Mouse (Mus musculus): Measurements from ENCODE around the gene Snx25. TPM values are rescaled to one million over a fixed set of nuclear protein-coding genes. Genes with fewer than 3 reads are reported as not detected.

The Snx25 gene
- polyA plus RNA-seq, 1 experiment = 10.8 TPM

GRCm38 (mm10) chr8:46036217-46036616 is 115.7 kb downstream of the Snx25 start:
- Histone ChIP-seq H3K27ac (ENCODE audit: insufficient read depth, low read depth, low read length) (no peak overlapping the region), H3K4me1 (ENCODE audit: control insufficient read depth, insufficient read depth, low read length) (no peaks in the 10 kb centered on the region), H3K4me3 (ENCODE audit: insufficient read depth, low read length) (no peak overlapping the region)
- TF ChIP-seq CTCF (IDR thresholded peaks at IDR 0.05; ENCODE audit: low read depth, low read length) (no peak), POLR2A (IDR thresholded peaks at IDR 0.05; ENCODE audit: borderline replicate concordance, low read depth, low read length) (no peak)

- H3K4me3 ChIP-seq (ENCODE audit: insufficient read depth, low read length) = no peak overlapping the region
- H3K27ac ChIP-seq (ENCODE audit: insufficient read depth, low read depth, low read length) = no peak overlapping the region
- H3K4me1 ChIP-seq (ENCODE audit: control insufficient read depth, insufficient read depth, low read length) = no peaks in the 10 kb centered on the region; the same call in 1 of the 2 replicates
- no peak for TF ChIP-seq POLR2A (IDR thresholded peaks at IDR 0.05; ENCODE audit: borderline replicate concordance, low read depth, low read length)
- TF ChIP-seq CTCF (IDR thresholded peaks at IDR 0.05; ENCODE audit: low read depth, low read length) = no peak
These were observed 127.6 kb downstream of the Snx25 start for GRCm38 (mm10) chr8:46024392-46024791.

- Histone ChIP-seq H3K4me1 (ENCODE audit: control insufficient read depth, insufficient read depth, low read length) (no peaks in the 10 kb centered on the region; the same call in 1 of the 2 replicates), H3K27ac (ENCODE audit: insufficient read depth, low read depth, low read length) (no peak overlapping the region), H3K4me3 (ENCODE audit: insufficient read depth, low read length) (no peak overlapping the region)
- TF ChIP-seq CTCF (IDR thresholded peaks at IDR 0.05; ENCODE audit: low read depth, low read length) (no peak), POLR2A (IDR thresholded peaks at IDR 0.05; ENCODE audit: borderline replicate concordance, low read depth, low read length) (no peak)
These were observed 129.2 kb downstream of the Snx25 start for GRCm38 (mm10) chr8:46022758-46023157.

DNA sequence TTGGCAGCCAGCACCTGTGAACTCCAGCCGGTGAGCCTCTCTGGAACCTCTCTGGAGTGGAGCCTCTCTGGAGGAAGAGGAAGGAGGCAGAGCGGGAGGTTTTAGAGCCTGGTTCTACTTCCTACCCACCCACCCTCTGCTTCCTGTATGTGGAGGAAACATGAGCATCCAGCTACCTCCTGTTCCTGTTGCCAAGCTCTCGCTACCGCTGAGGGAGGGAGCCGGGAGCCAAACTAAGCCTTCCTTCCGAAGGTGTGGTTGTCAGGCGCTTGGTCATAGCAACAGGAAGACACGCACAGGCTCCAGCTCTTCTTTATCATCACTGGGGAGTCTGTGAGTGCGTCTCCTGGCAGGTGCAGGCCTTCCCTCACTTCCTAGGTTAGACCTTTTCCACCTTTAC is 129.8 kb downstream of the Snx25 start:
- Histone ChIP-seq H3K27ac (ENCODE audit: insufficient read depth, low read depth, low read length) (no peak overlapping the region), H3K4me3 (ENCODE audit: insufficient read depth, low read length) (no peak overlapping the region)
- TF ChIP-seq CTCF (IDR thresholded peaks at IDR 0.05; ENCODE audit: low read depth, low read length) = no peak
- no peak for TF ChIP-seq POLR2A (IDR thresholded peaks at IDR 0.05; ENCODE audit: borderline replicate concordance, low read depth, low read length)

DNA sequence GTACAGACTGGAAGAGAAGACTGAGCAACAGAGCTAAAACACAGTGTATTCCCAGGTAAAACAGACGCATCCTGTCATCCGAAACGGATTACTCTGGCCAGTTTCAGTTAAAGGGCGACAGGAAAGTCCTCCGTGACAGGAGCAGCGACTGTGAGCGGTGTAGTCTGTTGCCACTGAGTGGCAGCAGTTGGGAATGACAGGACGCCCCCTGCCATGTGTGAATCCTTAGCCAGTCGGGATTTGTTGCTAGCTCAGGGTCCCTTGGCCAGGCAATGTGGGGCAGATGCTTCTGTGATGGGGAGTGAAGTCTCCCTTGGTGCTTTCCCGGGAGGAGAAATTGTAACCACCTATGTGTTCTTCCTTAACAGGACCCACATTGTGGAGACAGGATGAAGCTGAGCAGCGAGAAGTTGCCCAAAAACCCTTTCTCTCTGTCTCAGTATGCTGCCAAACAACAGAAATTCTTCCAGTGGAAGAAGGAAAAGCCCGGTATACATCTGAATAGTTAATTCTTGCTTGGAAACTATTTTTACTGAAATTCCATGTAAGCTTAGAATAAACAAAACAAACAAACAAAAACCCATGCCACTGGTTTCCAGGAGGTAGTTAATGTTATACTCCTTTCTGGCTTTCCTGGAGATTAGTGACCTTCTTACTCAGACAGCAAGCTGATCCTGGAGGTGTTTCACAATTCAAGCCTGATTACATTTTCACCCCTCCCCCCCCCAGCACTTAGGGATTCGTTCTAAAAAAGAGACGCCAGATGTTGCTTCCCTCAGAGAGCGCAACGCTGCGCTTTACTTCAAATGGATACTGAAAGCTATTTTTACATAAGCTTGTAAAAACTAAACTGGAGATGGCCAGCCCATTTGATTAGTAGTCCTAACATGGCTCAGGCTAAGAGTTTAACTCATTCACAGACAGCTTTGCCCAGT is 140.9 kb downstream of the Snx25 start:
- Histone ChIP-seq H3K4me3 (ENCODE audit: insufficient read depth, low read length) (no peak overlapping the region), H3K27ac (ENCODE audit: insufficient read depth, low read depth, low read length) (no peak overlapping the region), H3K4me1 (ENCODE audit: control insufficient read depth, insufficient read depth, low read length) (peaks cover 10% of the 10 kb centered on the region)
- TF ChIP-seq POLR2A (IDR thresholded peaks at IDR 0.05; ENCODE audit: borderline replicate concordance, low read depth, low read length) (no peak), CTCF (IDR thresholded peaks at IDR 0.05; ENCODE audit: low read depth, low read length) (no peak)

More for the DNA sequence above, 129.8 kb downstream of the Snx25 start:
- H3K4me1 ChIP-seq (ENCODE audit: control insufficient read depth, insufficient read depth, low read length) = no peaks in the 10 kb centered on the region; the same call in 1 of the 2 replicates

DNA sequence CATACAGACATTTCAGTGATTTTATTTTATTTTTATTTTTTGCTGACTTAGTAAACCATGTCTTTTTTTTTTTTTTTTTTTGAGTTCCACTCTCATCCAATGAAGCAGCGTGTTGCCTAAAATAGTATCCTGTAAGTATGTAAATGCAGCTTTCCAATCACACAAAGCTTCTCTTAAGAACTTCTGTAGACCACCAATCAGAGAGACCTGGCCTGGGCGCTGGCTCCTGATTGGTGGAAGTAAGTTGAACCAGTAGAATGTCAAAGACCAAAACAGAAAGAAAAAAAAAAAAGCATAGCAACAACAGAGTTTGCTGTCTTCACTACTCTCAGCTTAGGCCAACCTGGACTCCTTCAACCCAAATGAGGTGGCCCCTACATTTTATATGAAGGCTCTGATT is 141.7 kb downstream of the Snx25 start:
- H3K4me3 ChIP-seq (ENCODE audit: insufficient read depth, low read length) = no peak overlapping the region

GRCm38 (mm10) chr8:46007050-46007672 is 144.8 kb downstream of the Snx25 start:
- no peak overlapping the region for H3K27ac ChIP-seq (ENCODE audit: insufficient read depth, low read depth, low read length)
- peaks cover 10% of the 10 kb centered on the region for H3K4me1 ChIP-seq (ENCODE audit: control insufficient read depth, insufficient read depth, low read length)
- TF ChIP-seq POLR2A (IDR thresholded peaks at IDR 0.05; ENCODE audit: borderline replicate concordance, low read depth, low read length) (no peak), CTCF (IDR thresholded peaks at IDR 0.05; ENCODE audit: low read depth, low read length) (no peak)
- H3K4me3 ChIP-seq (ENCODE audit: insufficient read depth, low read length) = no peak overlapping the region

More for the DNA sequence above, 141.7 kb downstream of the Snx25 start:
- Histone ChIP-seq H3K27ac (ENCODE audit: insufficient read depth, low read depth, low read length) (no peak overlapping the region), H3K4me1 (ENCODE audit: control insufficient read depth, insufficient read depth, low read length) (peaks cover 10% of the 10 kb centered on the region)
- TF ChIP-seq CTCF (IDR thresholded peaks at IDR 0.05; ENCODE audit: low read depth, low read length) (no peak), POLR2A (IDR thresholded peaks at IDR 0.05; ENCODE audit: borderline replicate concordance, low read depth, low read length) (no peak)

DNA sequence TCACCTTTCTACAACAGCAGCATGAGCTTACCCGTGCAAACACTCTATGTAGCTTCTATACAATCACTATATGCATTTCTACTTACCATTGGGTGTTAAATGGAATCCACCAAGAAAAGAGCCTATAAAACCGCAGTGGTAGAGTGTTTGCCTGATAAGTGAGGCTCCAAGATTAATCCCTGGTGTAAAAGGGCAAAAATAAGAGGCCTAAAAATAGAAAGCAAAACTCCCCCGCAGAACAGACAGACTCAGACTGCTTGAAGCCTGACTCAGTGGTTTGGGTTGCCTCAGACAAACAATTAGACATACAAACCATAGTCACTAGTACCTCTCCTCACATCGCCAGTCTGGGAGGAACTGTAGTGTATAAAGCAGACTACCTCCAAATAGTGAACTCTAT is 146.4 kb downstream of the Snx25 start, which contains the start of gene Ankrd37:
Ankrd37 (minus strand) TSS at position 112 of the 400 bp plus-strand sequence.
- Histone ChIP-seq H3K27ac (ENCODE audit: insufficient read depth, low read depth, low read length) (no peak within 1 kb of the TSS), H3K4me3 (ENCODE audit: insufficient read depth, low read length) (no peak within 1 kb of the TSS), H3K4me1 (ENCODE audit: control insufficient read depth, insufficient read depth, low read length) (peaks cover 2% of the 10 kb centered on the region)
- TF ChIP-seq CTCF (IDR thresholded peaks at IDR 0.05; ENCODE audit: low read depth, low read length) = no peak
- TF ChIP-seq POLR2A (IDR thresholded peaks at IDR 0.05; ENCODE audit: borderline replicate concordance, low read depth, low read length) = no peak

DNA sequence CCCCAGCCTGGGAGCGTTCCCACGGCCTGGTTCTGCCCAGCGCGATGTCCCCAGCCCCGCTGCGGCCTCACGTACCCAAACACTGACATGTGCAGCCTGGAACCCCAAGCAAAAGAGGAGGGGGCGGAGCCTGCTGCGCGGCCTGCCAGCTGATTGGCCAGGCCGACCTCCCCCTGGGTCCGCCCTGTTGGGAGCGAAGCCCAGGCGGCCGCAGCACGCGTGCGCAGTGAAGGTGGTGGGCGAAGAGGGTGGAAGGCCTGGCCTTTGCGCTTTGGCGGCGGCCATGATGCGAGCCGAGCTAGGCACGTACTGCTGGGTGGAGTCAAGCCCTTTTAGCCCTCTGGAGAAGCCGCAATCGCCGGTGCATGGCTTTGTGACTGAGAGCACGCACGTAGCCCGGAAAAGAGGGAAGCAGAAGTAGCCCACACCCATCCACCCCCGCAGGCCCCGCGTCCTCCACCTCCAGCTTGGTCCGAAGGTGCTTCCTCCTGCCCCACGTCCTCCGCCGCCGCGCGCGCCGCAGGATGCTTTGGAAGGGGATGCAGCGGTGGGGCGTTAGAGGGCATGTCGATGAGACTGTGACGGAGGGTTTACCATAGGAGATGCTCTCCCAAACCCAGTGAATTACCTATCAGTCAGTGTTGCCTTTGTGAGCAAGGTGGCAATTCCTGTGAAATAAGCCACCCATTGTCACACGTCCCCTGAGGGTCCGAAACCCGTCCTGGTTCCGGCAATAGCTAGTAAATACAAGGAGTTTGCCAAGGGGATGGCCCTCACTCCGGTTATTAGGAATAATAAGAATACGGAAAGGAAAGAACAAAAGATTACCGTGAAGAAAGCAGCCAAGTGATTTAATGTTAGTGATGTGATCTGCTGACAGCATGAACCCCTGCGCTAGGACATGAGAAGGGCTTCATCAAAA is 151.9 kb downstream of the Snx25 start:
- Histone ChIP-seq H3K27ac (ENCODE audit: insufficient read depth, low read depth, low read length) (peak overlapping the region; percentile 75), H3K4me3 (ENCODE audit: insufficient read depth, low read length) (peak overlapping the region; percentile 60), H3K4me1 (ENCODE audit: control insufficient read depth, insufficient read depth, low read length) (peaks cover 20% of the 10 kb centered on the region)
- TF ChIP-seq POLR2A (IDR thresholded peaks at IDR 0.05; ENCODE audit: borderline replicate concordance, low read depth, low read length) (0 out of 2 replicates have a peak, but pooled peaks have one; percentile 74), CTCF (IDR thresholded peaks at IDR 0.05; ENCODE audit: low read depth, low read length) (no peak)
